Mouse (Mus musculus) adrenal gland, postnatal 14 days (tissue): ENCODE measurements around the gene Schip1. TPM values are rescaled to one million over a fixed set of nuclear protein-coding genes. Genes with fewer than 3 reads are reported as not detected.
A peak's percentile ranks its signal among the peaks of the same experiment; 100 is the strongest.

ENCODE experiments used
- DNase-seq: peaks from one replicate; pipeline ENCODE4 v3.0.0; 2021; ENCODE audit warnings: mixed read lengths
- total RNA-seq: library from RNA; stranded (reverse); gene quantifications from 2 replicates; pipeline ENCODE4 v1.2.3, GENCODE M21; 2021

Schip1 gene
- total RNA-seq, 1 experiment from 2014 or later = 15.8 TPM

DNA sequence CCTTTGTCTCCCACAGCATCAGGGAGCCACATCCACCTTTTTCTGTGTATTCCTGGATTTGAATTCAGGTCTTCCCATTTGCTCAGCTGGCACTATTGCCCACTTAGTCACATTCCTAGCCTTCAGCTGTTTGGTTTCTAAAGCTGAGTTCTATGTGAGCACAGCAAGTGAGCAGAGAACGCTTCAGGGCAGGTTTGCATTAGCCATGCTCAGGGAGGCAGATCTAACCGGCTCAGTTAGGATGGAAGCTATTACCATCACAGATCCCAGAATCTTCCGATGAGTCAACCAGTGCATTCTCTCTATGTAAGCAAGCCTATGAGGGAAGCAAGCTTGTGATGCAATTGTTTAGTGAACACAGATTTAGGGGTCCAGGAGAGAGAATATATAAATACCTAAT lies 320.9 kb downstream of the Schip1 start:
- no peak for DNase-seq

- no peak for DNase-seq
These were observed 323.4 kb downstream of the Schip1 start for GRCm38 (mm10) chr3:68388023-68388422.

DNA sequence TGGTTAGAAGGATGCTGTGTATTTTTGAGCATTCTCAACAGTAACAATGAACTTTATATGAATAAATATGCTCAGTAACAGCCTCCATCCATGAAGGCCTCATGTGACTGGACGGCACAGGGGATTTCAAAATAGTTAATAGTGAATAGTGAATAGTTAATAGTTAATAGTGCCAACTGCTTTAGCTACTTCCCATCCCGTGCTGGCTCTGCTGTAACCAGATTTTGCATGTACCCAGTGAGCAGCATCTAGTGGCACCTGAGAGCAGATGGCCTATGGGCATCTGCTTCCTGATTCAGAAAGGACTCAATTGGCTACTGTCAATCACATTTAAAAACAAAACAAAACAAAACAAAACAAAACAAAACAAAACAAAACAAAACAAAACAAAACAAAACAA lies 329.0 kb downstream of the Schip1 start:
- DNase-seq = no peak

DNA sequence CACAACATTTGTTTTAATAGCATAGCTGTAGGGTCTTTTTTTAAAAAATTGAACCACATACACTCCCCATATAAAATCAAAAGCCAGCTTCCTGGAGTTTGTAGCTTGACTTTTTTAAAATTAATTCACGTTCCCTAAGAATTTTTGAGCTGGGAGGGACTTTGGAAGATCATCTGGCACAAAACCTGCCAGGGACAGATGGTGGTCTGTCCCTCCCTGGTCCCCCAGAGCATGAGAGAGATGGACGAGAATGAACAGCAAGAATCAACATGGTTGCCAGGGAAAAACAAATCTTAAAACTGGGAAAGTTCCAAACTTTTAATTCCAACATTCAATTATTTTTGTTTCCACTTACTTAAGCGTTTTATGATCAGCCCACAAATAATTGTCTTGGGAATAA lies 334.1 kb downstream of the Schip1 start:
- DNase-seq = no peak

DNA sequence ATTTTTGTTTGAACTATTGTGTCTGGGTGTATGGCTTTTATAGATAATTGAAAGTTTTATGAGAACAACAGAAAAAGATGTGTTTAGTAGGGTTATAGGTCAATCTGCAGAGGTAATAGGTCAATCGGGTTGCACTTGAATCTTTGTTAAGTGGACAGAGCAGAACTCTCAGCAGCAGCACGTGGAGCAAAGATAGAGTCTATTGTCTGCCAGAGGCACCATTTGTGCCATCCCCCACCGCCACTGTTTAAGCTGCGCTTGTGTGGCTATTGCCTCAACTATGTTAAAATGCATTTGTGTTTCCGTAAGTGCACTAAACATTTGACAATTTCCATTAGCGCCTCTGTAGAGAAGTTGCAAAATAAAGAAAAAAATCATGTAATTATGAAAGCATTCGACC lies 335.5 kb downstream of the Schip1 start:
- no peak for DNase-seq

DNA sequence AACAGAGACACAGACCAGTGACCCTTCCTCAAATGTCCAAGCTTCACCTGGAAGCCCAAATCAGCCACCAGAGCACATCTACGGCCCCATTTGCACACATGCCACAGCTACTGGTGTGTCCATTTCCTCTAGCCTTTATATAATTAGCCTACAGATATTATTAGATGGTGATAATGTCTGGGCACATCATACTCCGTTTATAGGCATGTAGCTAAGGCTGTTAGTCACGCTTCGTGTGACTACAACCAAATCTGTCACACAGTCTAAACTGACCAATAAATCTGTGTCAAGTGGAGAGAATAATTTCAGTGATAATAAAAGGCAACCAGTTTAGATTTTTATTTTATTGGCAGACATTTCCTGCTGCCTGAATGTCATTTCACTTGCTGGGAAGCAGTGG lies 338.7 kb downstream of the Schip1 start:
- DNase-seq = no peak

GRCm38 (mm10) chr3:68403783-68404217 lies 339.2 kb downstream of the Schip1 start:
- DNase-seq = no peak

DNA sequence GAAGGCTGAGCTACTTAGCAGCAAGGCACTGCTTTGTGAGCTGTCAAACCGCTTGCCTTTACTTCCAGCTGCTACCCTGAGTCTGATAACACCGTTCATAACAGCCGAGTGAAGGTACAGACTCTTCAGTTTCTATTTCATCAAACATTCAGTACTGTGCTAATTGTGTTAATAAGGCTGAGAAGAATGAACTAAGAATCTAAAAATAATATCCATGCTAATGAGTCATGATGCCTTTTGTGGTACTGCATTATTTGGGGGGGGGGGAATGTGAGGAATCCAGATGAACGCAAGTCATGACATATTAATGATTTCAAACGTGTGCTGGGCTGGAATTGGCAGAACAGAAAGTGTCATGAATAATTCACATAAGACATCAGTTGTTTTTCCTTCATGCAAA lies 341.1 kb downstream of the Schip1 start:
- DNase-seq = no peak

DNA sequence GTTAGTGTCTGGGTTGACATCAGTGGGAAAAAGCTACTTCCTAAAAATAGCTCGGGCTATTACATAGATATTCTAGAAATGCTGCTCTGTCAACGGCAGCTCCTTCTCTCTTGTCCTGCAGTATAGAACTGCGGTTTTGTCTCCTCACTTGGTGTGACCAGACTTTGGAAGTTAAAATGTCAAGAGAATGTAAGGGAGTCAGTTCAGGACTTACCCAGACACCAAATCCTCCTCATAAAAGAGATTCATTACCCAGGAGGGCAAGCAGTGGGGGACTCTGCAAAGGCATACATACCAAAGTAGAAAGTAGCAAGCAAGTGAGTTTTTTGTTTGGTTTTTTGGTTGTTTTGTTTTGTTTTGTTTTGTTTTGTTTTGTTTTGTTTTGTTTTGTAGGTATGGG lies 347.7 kb downstream of the Schip1 start:
- no peak for DNase-seq

GRCm38 (mm10) chr3:68419792-68420191 lies 355.2 kb downstream of the Schip1 start:
- no peak for DNase-seq

GRCm38 (mm10) chr3:68420927-68421326 lies 356.3 kb downstream of the Schip1 start:
- no peak for DNase-seq

- no peak for DNase-seq
These were observed 357.2 kb downstream of the Schip1 start for GRCm38 (mm10) chr3:68421849-68422248.

DNA sequence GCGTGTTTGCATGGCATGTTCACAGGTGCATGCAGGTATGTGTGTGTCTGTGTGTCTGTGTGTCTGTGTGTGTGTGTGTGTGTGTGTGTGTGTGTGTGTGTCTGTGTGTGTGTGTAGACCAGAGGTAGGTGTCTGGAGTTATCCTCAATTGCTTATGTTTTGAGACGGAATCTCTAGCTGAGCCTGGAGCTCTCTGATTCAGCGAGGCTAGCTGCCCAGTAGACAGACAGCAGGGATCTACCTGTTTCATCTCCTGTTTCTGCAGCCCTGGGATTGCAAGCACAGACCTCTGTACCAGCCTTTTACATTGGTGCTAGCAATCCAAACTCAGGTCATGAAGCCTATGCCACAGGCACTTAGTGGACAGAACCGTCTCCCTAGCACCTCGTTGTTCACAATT lies 363.5 kb downstream of the Schip1 start:
- DNase-seq = no peak

DNA sequence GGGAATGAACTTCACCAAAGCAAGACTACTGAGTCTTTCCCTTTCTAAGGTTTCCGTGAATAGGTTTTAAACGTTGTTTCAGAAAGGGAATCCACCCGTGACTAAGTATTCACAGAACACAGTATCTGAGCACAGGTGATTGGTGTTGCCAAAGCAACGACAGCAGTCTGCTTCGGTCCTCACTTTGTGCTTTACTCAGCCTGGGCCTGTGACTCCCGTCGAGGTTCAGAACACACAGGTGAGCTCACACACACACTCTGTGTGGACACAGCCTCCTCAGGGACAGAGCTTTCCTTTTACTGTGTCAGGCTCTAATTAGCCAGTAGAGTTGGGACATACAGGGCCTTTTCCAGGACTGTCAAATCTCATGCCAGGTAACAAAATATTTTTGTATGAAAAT lies 369.8 kb downstream of the Schip1 start:
- no peak for DNase-seq

DNA sequence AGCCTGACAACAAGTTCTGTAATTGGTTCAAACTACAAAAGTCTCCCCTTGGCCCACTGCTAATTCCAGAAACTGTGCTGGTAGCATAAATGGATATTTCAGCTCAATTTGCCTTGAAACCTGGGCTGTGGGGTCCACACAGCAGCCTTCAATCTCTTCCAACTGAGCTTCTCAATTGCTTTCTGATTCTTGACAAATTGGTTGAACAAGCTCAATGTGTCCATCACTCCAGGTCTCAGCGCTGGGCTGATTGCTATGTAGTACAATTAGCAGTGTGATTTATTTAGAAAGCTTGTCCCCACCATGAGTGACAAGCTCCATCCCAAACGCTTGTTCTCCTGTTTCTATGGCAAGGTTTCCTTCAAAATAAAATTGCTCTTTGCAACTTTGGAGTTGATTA lies 370.3 kb downstream of the Schip1 start:
- no peak for DNase-seq

- DNase-seq = no peak
These were observed 383.9 kb downstream of the Schip1 start for GRCm38 (mm10) chr3:68448480-68448879.

GRCm38 (mm10) chr3:68451634-68452033 lies 387.0 kb downstream of the Schip1 start:
- no peak for DNase-seq

- no peak for DNase-seq
These were observed 388.7 kb downstream of the Schip1 start for GRCm38 (mm10) chr3:68453266-68453665.

DNA sequence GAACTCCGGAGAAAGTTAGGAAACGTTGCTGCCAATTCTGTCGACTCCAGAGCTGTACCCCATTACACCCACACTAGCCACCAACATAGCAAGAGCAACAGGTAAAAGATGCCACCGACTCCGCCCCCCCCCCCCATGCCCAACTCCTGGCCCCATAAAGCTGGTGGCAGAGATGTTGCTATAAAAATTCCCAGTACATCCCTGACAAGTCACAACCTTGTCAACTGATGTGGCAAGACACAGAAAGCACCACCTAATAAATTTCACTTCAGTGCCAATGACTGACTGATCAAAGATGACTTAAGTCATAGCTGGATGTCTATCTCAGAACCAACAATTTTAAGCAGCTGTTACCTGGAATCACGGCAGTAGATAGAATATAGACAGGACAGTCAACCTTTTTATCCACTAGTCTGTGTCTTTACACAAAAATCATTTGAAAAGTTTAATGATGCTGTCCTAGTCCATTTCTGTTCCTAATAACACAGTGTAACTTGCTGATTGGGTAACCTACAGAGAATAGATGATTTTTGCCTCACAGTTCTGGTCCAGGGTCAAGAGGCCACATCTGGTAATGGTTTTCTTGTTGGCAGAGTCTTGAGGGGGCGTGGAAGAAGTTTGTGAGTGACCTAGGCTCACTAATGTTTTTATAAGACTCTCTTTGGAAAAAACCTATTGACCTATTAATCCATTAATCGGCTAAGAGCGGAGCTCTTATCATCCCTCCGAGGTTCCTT lies 389.3 kb downstream of the Schip1 start:
- DNase-seq = no peak

DNA sequence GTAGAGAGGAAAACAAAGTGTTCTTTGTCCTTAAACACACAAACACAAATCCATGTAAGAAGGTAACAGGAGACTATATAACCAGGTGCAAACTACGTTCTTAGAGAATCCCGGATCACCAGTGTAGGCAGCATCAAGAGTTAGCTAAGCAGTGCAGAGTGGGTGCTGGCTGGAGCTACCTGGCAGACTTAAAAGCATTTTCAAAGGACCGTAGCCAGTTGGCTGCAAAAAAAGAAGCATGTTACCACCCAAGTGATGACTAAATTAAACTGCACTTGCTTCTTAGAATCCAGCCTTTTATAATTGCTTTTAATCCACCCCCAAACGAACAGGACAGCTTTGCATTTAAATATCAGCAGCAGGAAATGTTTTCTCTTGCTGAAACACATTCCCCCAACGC lies 402.0 kb downstream of the Schip1 start:
- no peak for DNase-seq

DNA sequence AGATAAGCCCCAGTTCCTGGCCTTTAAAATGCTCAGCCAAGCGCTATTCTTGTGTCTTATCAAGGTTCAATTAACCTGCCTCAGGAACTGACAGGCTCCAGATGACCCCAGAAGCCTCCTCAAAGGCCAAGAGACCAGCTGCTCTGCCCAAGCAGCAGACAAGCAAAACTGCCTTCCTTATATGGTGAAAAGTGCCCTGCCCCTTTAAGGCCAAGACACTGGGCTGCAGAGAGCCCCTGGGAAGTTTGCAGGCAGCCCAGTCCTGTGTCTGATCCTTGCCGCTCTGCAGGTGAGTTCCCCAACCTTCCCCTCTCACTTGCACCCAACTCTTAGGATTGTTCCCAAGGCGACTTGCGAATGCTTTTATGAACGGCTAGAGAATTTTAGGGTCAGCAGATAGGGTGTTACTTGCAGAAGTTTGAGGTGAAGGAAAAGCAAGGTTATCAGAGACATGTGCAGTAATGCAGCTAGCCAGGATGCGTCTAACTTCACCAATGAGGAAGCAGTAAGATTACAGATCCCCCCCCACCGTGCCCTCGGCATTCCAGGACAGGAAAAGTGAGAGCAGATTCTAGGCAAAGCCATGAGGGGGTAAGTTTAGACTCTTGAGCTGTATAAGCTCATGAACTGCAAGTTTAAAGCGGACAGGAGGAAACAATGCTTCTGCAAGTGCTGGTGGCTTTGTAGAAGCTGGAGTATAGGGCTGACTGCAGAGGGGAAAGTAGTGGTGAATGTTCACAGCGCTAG lies 403.5 kb downstream of the Schip1 start:
- peak; percentile 8 for DNase-seq

GRCm38 (mm10) chr3:68469643-68470042 lies 405.0 kb downstream of the Schip1 start:
- no peak for DNase-seq

- DNase-seq = no peak
These were observed 405.5 kb downstream of the Schip1 start for GRCm38 (mm10) chr3:68470061-68470460.

DNA sequence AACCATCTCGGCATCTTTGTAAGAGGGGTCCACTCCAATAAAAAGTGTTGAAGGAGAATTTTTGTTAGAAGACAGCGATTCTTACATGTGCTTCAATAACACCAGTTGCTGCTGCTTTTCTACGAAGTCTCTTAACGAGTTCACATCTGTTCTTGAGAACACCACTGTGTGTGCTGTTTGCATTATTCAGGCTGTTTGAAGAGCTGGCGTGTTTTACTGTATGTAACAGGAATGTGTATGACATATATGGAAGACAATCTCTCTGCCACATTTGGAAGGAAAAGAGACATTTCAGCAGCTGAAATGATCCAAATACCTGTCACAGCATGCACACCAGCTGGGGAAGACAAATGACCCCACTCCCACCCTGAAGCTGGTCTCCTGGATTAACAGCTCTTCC lies 406.0 kb downstream of the Schip1 start:
- DNase-seq = no peak
